ENCODE assay signal across 24 mouse cellular contexts in genomic region chr14:77285453-77285852, GRCm38 (mm10).
DNase-seq lines count a peak whose midpoint lies in the region; ATAC-seq lines count a peak whose summit lies in the region.
"Had no signal": no experiment of that assay in that cellular context is flagged by ENCODE, and none has a peak within 500 bp of the region (broad histone marks: within the 10 kb centered on the region; RNA-seq: fewer than 3 reads in every experiment).

No protein-coding gene starts in this region.

- no peaks in the 10 kb centered on the region for H3K27me3 ChIP-seq in forebrain, embryonic 11.5 days (ENCODE audit: control insufficient read depth, insufficient read depth, low read length)
- H3K27me3 ChIP-seq in forebrain, embryonic 10.5 days (ENCODE audit: poor library complexity, severe bottlenecking) = no peaks in the 10 kb centered on the region
- no peaks in the 10 kb centered on the region for H3K27me3 ChIP-seq in forebrain, embryonic 15.5 days
- no peaks in the 10 kb centered on the region for H3K27me3 ChIP-seq in kidney, embryonic 15.5 days
- H3K27me3 ChIP-seq: embryonic facial prominence, embryonic 12.5 days; embryonic facial prominence, embryonic 15.5 days; hindbrain, embryonic 13.5 days; intestine, embryonic 15.5 days had no signal

- no peaks in the 10 kb centered on the region for H3K36me3 ChIP-seq in forebrain, embryonic 11.5 days (ENCODE audit: control insufficient read depth, insufficient read depth, low read length)
- no peaks in the 10 kb centered on the region for H3K36me3 ChIP-seq in forebrain, embryonic 10.5 days (replicated peaks)
- H3K36me3 ChIP-seq in forebrain, embryonic 15.5 days = no peaks in the 10 kb centered on the region
- no peaks in the 10 kb centered on the region for H3K36me3 ChIP-seq in kidney, embryonic 15.5 days
- H3K36me3 ChIP-seq: embryonic facial prominence, embryonic 12.5 days; embryonic facial prominence, embryonic 15.5 days; hindbrain, embryonic 10.5 days; intestine, embryonic 15.5 days had no signal

- H3K4me1 ChIP-seq in forebrain, embryonic 11.5 days (replicated peaks; ENCODE audit: control insufficient read depth, insufficient read depth, low read length) = no peaks in the 10 kb centered on the region
- no peaks in the 10 kb centered on the region for H3K4me1 ChIP-seq in forebrain, embryonic 10.5 days
- H3K4me1 ChIP-seq in forebrain, embryonic 15.5 days = no peaks in the 10 kb centered on the region
- no peaks in the 10 kb centered on the region for H3K4me1 ChIP-seq in kidney, embryonic 15.5 days
- H3K4me1 ChIP-seq: embryonic facial prominence, embryonic 12.5 days; embryonic facial prominence, embryonic 15.5 days; intestine, embryonic 15.5 days had no signal

- H3K4me2 ChIP-seq in forebrain, embryonic 11.5 days (ENCODE audit: low read depth, low read length, severe bottlenecking) = no peak overlapping the region
- H3K4me2 ChIP-seq in forebrain, embryonic 15.5 days (replicated peaks) = no peak overlapping the region
- no peak overlapping the region for H3K4me2 ChIP-seq in kidney, embryonic 15.5 days
- H3K4me2 ChIP-seq: embryonic facial prominence, embryonic 12.5 days; embryonic facial prominence, embryonic 15.5 days; heart, embryonic 11.5 days; hindbrain, embryonic 13.5 days; intestine, embryonic 15.5 days had no signal

- no peak overlapping the region for H3K27ac ChIP-seq in forebrain, embryonic 11.5 days (ENCODE audit: low read depth, low read length)
- no peak overlapping the region for H3K27ac ChIP-seq in forebrain, embryonic 10.5 days
- H3K27ac ChIP-seq in forebrain, embryonic 15.5 days (replicated peaks) = no peak overlapping the region
- H3K27ac ChIP-seq in kidney, embryonic 15.5 days = no peak overlapping the region
- H3K27ac ChIP-seq: embryonic facial prominence, embryonic 12.5 days; embryonic facial prominence, embryonic 15.5 days; hindbrain, embryonic 10.5 days; hindbrain, embryonic 13.5 days; intestine, embryonic 15.5 days had no signal

- H3K9me3 ChIP-seq in forebrain, embryonic 11.5 days (ENCODE audit: control insufficient read depth, low read length) = no peaks in the 10 kb centered on the region
- H3K9me3 ChIP-seq in forebrain, embryonic 10.5 days = no peaks in the 10 kb centered on the region
- no peaks in the 10 kb centered on the region for H3K9me3 ChIP-seq in forebrain, embryonic 15.5 days
- H3K9me3 ChIP-seq in kidney, embryonic 15.5 days (replicated peaks) = no peaks in the 10 kb centered on the region
- H3K9me3 ChIP-seq: embryonic facial prominence, embryonic 12.5 days; embryonic facial prominence, embryonic 15.5 days; hindbrain, embryonic 10.5 days; hindbrain, embryonic 13.5 days; intestine, embryonic 15.5 days had no signal

- no peak overlapping the region for H3K9ac ChIP-seq in forebrain, embryonic 11.5 days (ENCODE audit: low read length)
- no peak overlapping the region for H3K9ac ChIP-seq in forebrain, embryonic 15.5 days (replicated peaks)
- H3K9ac ChIP-seq in kidney, embryonic 15.5 days = no peak overlapping the region
- H3K9ac ChIP-seq: embryonic facial prominence, embryonic 12.5 days; embryonic facial prominence, embryonic 15.5 days; hindbrain, embryonic 13.5 days; intestine, embryonic 15.5 days had no signal

- ATAC-seq in forebrain, embryonic 11.5 days (replicated peaks; ENCODE audit: low FRiP score) = 0 out of 2 replicates have a peak, but pooled peaks have one; percentile 27
- ATAC-seq in forebrain, embryonic 15.5 days (replicated peaks) = peak; percentile 48; the same call in 1 of the 2 replicates
- ATAC-seq in kidney, embryonic 15.5 days (replicated peaks; ENCODE audit: low FRiP score) = no peak
- ATAC-seq: activated CD4-positive, CD25-positive, alpha-beta regulatory T cell, adult 4 months; hindbrain, embryonic 16.5 days; intestine, embryonic 15.5 days had no signal

- no peak overlapping the region for H3K4me3 ChIP-seq in forebrain, embryonic 11.5 days (ENCODE audit: low read depth, low read length)
- H3K4me3 ChIP-seq in forebrain, embryonic 10.5 days = no peak overlapping the region
- H3K4me3 ChIP-seq in forebrain, embryonic 15.5 days = no peak overlapping the region
- no peak overlapping the region for H3K4me3 ChIP-seq in kidney, embryonic 15.5 days (replicated peaks)
- H3K4me3 ChIP-seq: embryonic facial prominence, embryonic 12.5 days; embryonic facial prominence, embryonic 15.5 days; hindbrain, embryonic 10.5 days; hindbrain, embryonic 13.5 days; intestine, embryonic 15.5 days had no signal

- 80% methylated on average over 3 of the region's 3 CpGs for WGBS in forebrain, embryonic 11.5 days
- WGBS in forebrain, embryonic 10.5 days = 91% methylated on average over 3 of the region's 3 CpGs
- WGBS in forebrain, embryonic 15.5 days = 26% methylated on average over 3 of the region's 3 CpGs
- WGBS in kidney, embryonic 15.5 days = 87% methylated on average over 3 of the region's 3 CpGs

- DNase-seq in forebrain, embryonic 11.5 days (ENCODE audit: low spot score) = no peak
- DNase-seq in forebrain, embryonic 10.5 days (ENCODE audit: extremely low spot score, low spot score) = no peak
- DNase-seq in retina, postnatal 1 day = peak; percentile 32
- no peak for DNase-seq in retina, embryonic 14.5 days (ENCODE audit: low spot score)
- DNase-seq in embryo, embryonic 9.5 days (ENCODE audit: extremely low spot score) = no peak
- DNase-seq in right cerebral cortex, postnatal 14 days = no peak
- DNase-seq: adrenal gland, adult 8-10 months; adrenal gland, postnatal 25 days; cerebellum, adult 18-20 months; cerebellum, adult 9-10 months; cerebellum, postnatal 14 days; gastrocnemius, postnatal 10 days; gastrocnemius, postnatal 36 days; heart, postnatal 36 days had no signal
